8 mouse cellular contexts compared by ENCODE assay signal in the genomic region with DNA sequence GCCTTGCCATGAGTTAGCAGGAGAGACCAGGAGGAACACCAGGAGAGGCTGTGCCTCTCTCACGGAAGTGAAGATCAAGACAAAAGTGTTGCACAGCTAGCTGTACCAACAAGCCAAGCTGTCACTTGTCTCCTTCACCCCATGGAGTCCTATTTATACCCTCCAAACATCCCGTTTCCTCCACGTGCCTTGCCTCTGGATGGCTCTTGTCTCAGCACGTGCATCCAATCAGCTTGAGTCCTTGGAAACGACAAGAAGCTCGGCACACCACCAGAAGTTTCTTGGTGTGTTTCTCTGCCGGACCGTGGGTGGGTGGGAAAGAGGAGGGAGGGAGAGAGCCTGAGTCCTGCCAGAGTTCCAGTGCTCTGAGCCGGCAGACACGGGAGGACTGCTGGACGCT. TPM values are rescaled to one million over a fixed set of nuclear protein-coding genes. Genes with fewer than 3 reads are reported as not detected.
DNase-seq lines count a peak whose midpoint lies in the region; ATAC-seq lines count a peak whose summit lies in the region.
"Had no signal": no experiment of that assay in that cellular context is flagged by ENCODE, and none has a peak within 500 bp of the region (broad histone marks: within the 10 kb centered on the region; RNA-seq: fewer than 3 reads in every experiment).

No protein-coding gene starts in this region.

- H3K4me3 ChIP-seq in midbrain, embryonic 11.5 days (ENCODE audit: low read depth, low read length) = no peak overlapping the region
- H3K4me3 ChIP-seq in midbrain, embryonic 16.5 days (ENCODE audit: low read depth, low read length) = no peak overlapping the region
- peak overlapping the region; percentile 40 for H3K4me3 ChIP-seq in heart, embryonic 13.5 days
- H3K4me3 ChIP-seq: left cerebral cortex, adult 2 months had no signal

- peak; percentile 88 for DNase-seq in midbrain, embryonic 11.5 days (ENCODE audit: low spot score, missing footprints)
- DNase-seq in left cerebral cortex, postnatal 14 days (ENCODE audit: low spot score in 2 of 2) = peak; percentile 32 to 87
- DNase-seq in ovary, postnatal 14 days (ENCODE audit: low spot score) = peak; percentile 13
- DNase-seq in urinary bladder, adult 2 months (ENCODE audit: low spot score) = no peak
- no peak for DNase-seq in layer of hippocampus, adult 8-10 months (ENCODE audit: low spot score in 2 of 2)

- no peak for ATAC-seq in midbrain, embryonic 11.5 days (ENCODE audit: low FRiP score)
- ATAC-seq in midbrain, embryonic 16.5 days = no peak
- no peak for ATAC-seq in heart, embryonic 13.5 days (ENCODE audit: extremely low read depth, insufficient number of reproducible peaks, low FRiP score, low TSS enrichment)

- WGBS in midbrain, embryonic 11.5 days = 34% methylated on average over 11 of the region's 11 CpGs
- WGBS in midbrain, embryonic 16.5 days = 31% methylated on average over 11 of the region's 11 CpGs
- 10% methylated on average over 11 of the region's 11 CpGs for WGBS in heart, embryonic 13.5 days

- no peaks in the 10 kb centered on the region for H3K4me1 ChIP-seq in midbrain, embryonic 11.5 days (ENCODE audit: control insufficient read depth, insufficient read depth, low read length)
- no peaks in the 10 kb centered on the region for H3K4me1 ChIP-seq in midbrain, embryonic 16.5 days (ENCODE audit: control insufficient read depth, insufficient read depth, low read length)
- H3K4me1 ChIP-seq in heart, embryonic 13.5 days = peaks cover 35% of the 10 kb centered on the region

- no peak overlapping the region for H3K9ac ChIP-seq in midbrain, embryonic 11.5 days (ENCODE audit: low read length)
- H3K9ac ChIP-seq in midbrain, embryonic 16.5 days (ENCODE audit: low read depth, low read length) = no peak overlapping the region
- peak overlapping the region; percentile 70 for H3K9ac ChIP-seq in heart, embryonic 13.5 days

- no peaks in the 10 kb centered on the region for H3K36me3 ChIP-seq in midbrain, embryonic 11.5 days (ENCODE audit: control insufficient read depth, insufficient read depth, low read length)
- H3K36me3 ChIP-seq in midbrain, embryonic 16.5 days (ENCODE audit: control insufficient read depth, insufficient read depth, low read length) = no peaks in the 10 kb centered on the region
- peaks cover 7% of the 10 kb centered on the region; the same call in 1 of the 2 replicates for H3K36me3 ChIP-seq in heart, embryonic 13.5 days

- intact Hi-C loops in left cerebral cortex, postnatal 14 days (cut with DNase I) = no loop called here

- H3K27ac ChIP-seq in midbrain, embryonic 11.5 days (ENCODE audit: low read depth, low read length) = no peak overlapping the region
- H3K27ac ChIP-seq in midbrain, embryonic 16.5 days (ENCODE audit: low read length) = no peak overlapping the region
- H3K27ac ChIP-seq in heart, embryonic 13.5 days (replicated peaks) = peak overlapping the region; percentile 84
- H3K27ac ChIP-seq: left cerebral cortex, adult 2 months had no signal

- H3K4me2 ChIP-seq in midbrain, embryonic 11.5 days = no peak overlapping the region
- no peak overlapping the region for H3K4me2 ChIP-seq in midbrain, embryonic 16.5 days (ENCODE audit: low read length)
- peak overlapping the region; percentile 71 for H3K4me2 ChIP-seq in heart, embryonic 13.5 days

- no peaks in the 10 kb centered on the region for H3K9me3 ChIP-seq in midbrain, embryonic 11.5 days (ENCODE audit: control insufficient read depth, low read length)
- no peaks in the 10 kb centered on the region for H3K9me3 ChIP-seq in midbrain, embryonic 16.5 days (replicated peaks; ENCODE audit: control insufficient read depth, low read length, poor library complexity, severe bottlenecking)
- no peaks in the 10 kb centered on the region for H3K9me3 ChIP-seq in heart, embryonic 13.5 days

- H3K27me3 ChIP-seq in midbrain, embryonic 11.5 days (ENCODE audit: control insufficient read depth, insufficient read depth, low read length) = no peaks in the 10 kb centered on the region
- H3K27me3 ChIP-seq in midbrain, embryonic 16.5 days (ENCODE audit: control insufficient read depth, insufficient read depth, low read depth, low read length) = no peaks in the 10 kb centered on the region
- H3K27me3 ChIP-seq in heart, embryonic 13.5 days (replicated peaks) = no peaks in the 10 kb centered on the region

RNA-seq across cellular contexts. Expression of a gene that starts 9.3 kb away (rescaled TPM):
- polyA plus RNA-seq in midbrain, embryonic 11.5 days (2014; fragmentation: Nextera tagmentation; extraction: Ambion mirVana) = 24.1 and 29.7 TPM in 2 replicates
- 17.6 and 18.7 TPM in 2 replicates for polyA plus RNA-seq in midbrain, embryonic 16.5 days (2015; fragmentation: Nextera tagmentation; extraction: Ambion mirVana)
- 14.3 and 17.4 TPM in 2 replicates for polyA plus RNA-seq in heart, embryonic 13.5 days (2015; fragmentation: Nextera tagmentation; extraction: Ambion mirVana)
- 10 to 100 TPM; 21.8 to 22.2 TPM for total RNA-seq in left cerebral cortex, postnatal 14 days (2021)
- polyA plus RNA-seq in urinary bladder, adult 2 months (2012; rRNA removed) = 14.0 and 17.6 TPM in 2 replicates
- 10 to 100 TPM; 25.1 to 35.1 (median 30.6) TPM for total RNA-seq in layer of hippocampus, adult 8-10 months (2022)

RNA-seq across cellular contexts. Expression of a gene that starts 17.9 kb away (rescaled TPM):
- polyA plus RNA-seq in midbrain, embryonic 11.5 days (2014; fragmentation: Nextera tagmentation; extraction: Ambion mirVana) = 300 and 316 TPM in 2 replicates
- 253 and 254 TPM in 2 replicates for polyA plus RNA-seq in midbrain, embryonic 16.5 days (2015; fragmentation: Nextera tagmentation; extraction: Ambion mirVana)
- 198 and 214 TPM in 2 replicates for polyA plus RNA-seq in heart, embryonic 13.5 days (2015; fragmentation: Nextera tagmentation; extraction: Ambion mirVana)
- 100 to 1,000 TPM; 149 to 157 TPM for total RNA-seq in left cerebral cortex, postnatal 14 days (2021)
- 172 and 195 TPM in 2 replicates for polyA plus RNA-seq in urinary bladder, adult 2 months (2012; rRNA removed)
- 100 to 1,000 TPM; 137 to 166 (median 159) TPM for total RNA-seq in layer of hippocampus, adult 8-10 months (2022)

RNA-seq across cellular contexts. Expression of a gene that starts 50.0 kb away (rescaled TPM):
- polyA plus RNA-seq in midbrain, embryonic 11.5 days (2014; fragmentation: Nextera tagmentation; extraction: Ambion mirVana) = 20.2 and 21.2 TPM in 2 replicates
- polyA plus RNA-seq in midbrain, embryonic 16.5 days (2015; fragmentation: Nextera tagmentation; extraction: Ambion mirVana) = 21.1 and 22.4 TPM in 2 replicates
- polyA plus RNA-seq in heart, embryonic 13.5 days (2015; fragmentation: Nextera tagmentation; extraction: Ambion mirVana) = 14.0 and 17.6 TPM in 2 replicates
- total RNA-seq in left cerebral cortex, postnatal 14 days (2021) = 10 to 100 TPM; 49.8 to 52.0 TPM
- polyA plus RNA-seq in urinary bladder, adult 2 months (2012; rRNA removed) = 64.9 and 85.1 TPM in 2 replicates
- 10 to 100 TPM; 58.7 to 64.8 (median 59.6) TPM for total RNA-seq in layer of hippocampus, adult 8-10 months (2022)

Comparison
In these comparisons a context has a peak if more than half of its experiments do, and no peak if none do; other contexts are left out.
1. DNase-seq: peak in midbrain, embryonic 11.5 days (single experiment), left cerebral cortex, postnatal 14 days (2 of 2) and ovary, postnatal 14 days (single experiment); none in urinary bladder, adult 2 months (single experiment) and layer of hippocampus, adult 8-10 months (0 of 2).